Mouse (Mus musculus): Measurements from ENCODE around the gene Slc35f3. TPM values are rescaled to one million over a fixed set of nuclear protein-coding genes. Genes with fewer than 3 reads are reported as not detected.

Slc35f3 gene
- total RNA-seq, 1 experiment from 2014 or later = not detected

DNA sequence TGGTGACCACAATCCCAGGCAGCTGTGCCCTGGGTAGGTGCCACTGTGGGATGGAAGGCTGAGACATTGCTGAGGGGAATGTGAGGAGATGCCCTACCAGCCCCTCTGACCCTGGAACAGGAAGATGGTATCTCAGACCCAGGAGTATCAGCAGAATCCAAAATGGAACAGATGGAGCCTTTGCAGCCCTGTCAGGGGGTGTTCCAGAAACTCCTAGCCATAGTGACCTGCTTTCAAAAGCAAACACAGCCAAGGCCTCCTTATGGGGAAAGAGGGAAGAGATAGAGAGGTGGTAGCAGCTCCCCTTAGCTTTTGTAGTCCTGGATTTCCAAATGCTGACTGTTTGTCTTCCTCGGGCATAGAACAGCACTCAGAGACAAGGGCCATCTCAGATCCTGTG, 27.8 kb downstream of the Slc35f3 start:
- ATAC-seq (replicated peaks; ENCODE audit: insufficient number of reproducible peaks, low FRiP score, low TSS enrichment, poor library complexity, severe bottlenecking) = no peak

DNA sequence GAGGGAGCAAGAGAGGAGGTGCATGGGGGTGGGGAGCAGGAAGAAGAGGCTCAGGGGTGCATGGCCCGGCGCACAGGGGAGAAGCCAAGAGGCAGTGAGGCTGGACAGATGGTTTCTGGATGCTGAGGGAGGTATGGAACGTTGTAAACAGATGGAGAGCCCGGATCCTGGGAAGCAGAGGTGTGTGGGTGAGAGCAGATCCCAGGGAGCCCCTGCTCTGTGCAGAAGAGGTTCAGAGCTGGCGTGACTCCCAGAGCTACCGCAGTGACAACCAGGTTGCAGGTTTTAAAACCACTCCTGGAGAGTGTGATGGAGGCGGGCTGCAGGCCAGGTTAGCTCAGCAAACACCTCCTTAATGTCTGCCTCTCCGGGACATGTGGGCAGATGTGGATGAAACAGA, 28.4 kb downstream of the Slc35f3 start:
- ATAC-seq (replicated peaks; ENCODE audit: insufficient number of reproducible peaks, low FRiP score, low TSS enrichment, poor library complexity, severe bottlenecking) = no peak

GRCm38 (mm10) chr8:126327786-126328185, 29.4 kb downstream of the Slc35f3 start:
- no peak for ATAC-seq (replicated peaks; ENCODE audit: insufficient number of reproducible peaks, low FRiP score, low TSS enrichment, poor library complexity, severe bottlenecking)

GRCm38 (mm10) chr8:126338864-126339263, 40.5 kb downstream of the Slc35f3 start:
- no peak for ATAC-seq (replicated peaks; ENCODE audit: insufficient number of reproducible peaks, low FRiP score, low TSS enrichment, poor library complexity, severe bottlenecking)

DNA sequence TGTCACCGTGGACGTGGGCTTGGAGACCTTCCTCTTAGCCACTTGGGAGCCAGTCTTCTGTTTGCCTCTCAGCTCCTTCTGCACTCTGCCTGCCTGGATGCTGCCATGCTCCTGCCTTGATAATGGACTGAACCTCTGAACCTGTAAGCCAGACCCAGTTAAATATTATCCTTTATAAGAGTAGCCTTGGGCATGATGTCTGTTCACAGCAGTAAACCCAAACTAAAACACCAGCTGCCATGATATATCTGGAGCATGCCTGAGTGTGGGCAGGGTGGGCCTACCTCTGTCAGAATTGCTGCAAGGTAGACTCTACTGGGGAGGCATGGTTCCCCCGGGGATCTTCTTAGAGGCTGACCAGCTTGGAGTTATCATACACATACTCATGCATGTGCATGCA, 41.0 kb downstream of the Slc35f3 start:
- ATAC-seq (replicated peaks; ENCODE audit: insufficient number of reproducible peaks, low FRiP score, low TSS enrichment, poor library complexity, severe bottlenecking) = no peak

GRCm38 (mm10) chr8:126341200-126341599, 42.8 kb downstream of the Slc35f3 start:
- no peak for ATAC-seq (replicated peaks; ENCODE audit: insufficient number of reproducible peaks, low FRiP score, low TSS enrichment, poor library complexity, severe bottlenecking)

GRCm38 (mm10) chr8:126343427-126343826, 45.1 kb downstream of the Slc35f3 start:
- ATAC-seq (replicated peaks; ENCODE audit: insufficient number of reproducible peaks, low FRiP score, low TSS enrichment, poor library complexity, severe bottlenecking) = no peak

GRCm38 (mm10) chr8:126345100-126345499, 46.7 kb downstream of the Slc35f3 start:
- no peak for ATAC-seq (replicated peaks; ENCODE audit: insufficient number of reproducible peaks, low FRiP score, low TSS enrichment, poor library complexity, severe bottlenecking)

DNA sequence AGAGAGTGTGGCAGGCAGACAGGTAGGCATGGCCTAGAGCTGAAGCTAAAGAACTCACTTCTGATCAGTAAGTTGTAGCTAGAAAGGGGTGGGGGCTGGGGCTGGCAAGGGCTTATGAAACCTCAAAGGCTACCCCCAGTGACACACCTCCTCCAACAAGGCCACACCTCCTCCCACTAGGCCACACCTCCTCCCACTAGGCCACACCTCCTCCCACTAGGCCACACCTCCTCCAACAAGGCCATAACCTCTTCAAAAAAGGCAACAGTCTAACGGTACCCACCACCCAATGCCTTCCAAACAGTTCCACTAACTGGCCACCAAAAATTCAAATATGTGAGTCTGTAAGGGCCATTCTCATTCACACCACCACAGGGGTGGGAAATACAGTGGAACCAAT, 54.9 kb downstream of the Slc35f3 start:
- no peak for ATAC-seq (replicated peaks; ENCODE audit: insufficient number of reproducible peaks, low FRiP score, low TSS enrichment, poor library complexity, severe bottlenecking)

DNA sequence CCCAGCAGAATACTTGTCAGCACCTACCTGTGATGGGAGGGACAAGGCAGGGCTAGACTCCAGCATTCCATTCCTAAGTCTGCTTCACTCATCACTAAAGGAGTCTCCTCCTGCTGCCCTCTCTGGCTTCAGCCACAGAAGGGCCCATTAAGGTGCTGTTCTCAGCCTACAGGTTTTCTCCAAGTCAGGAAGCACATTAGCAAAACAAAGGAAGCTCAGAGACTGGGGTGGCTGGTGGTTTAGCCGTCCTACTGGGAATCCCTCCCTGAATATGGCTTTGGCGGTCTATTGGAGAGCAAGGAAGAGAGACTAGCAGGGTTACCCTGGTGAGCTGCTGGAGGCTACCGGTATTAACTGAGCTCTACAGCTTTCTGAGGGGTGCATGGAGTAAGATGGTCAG, 59.6 kb downstream of the Slc35f3 start:
- ATAC-seq (replicated peaks; ENCODE audit: insufficient number of reproducible peaks, low FRiP score, low TSS enrichment, poor library complexity, severe bottlenecking) = no peak

- ATAC-seq (replicated peaks; ENCODE audit: insufficient number of reproducible peaks, low FRiP score, low TSS enrichment, poor library complexity, severe bottlenecking) = no peak
Measured at GRCm38 (mm10) chr8:126359296-126359695, 60.9 kb downstream of the Slc35f3 start.

- no peak for ATAC-seq (replicated peaks; ENCODE audit: insufficient number of reproducible peaks, low FRiP score, low TSS enrichment, poor library complexity, severe bottlenecking)
Measured at GRCm38 (mm10) chr8:126360106-126360505, 61.7 kb downstream of the Slc35f3 start.

GRCm38 (mm10) chr8:126360701-126361100, 62.3 kb downstream of the Slc35f3 start:
- no peak for ATAC-seq (replicated peaks; ENCODE audit: insufficient number of reproducible peaks, low FRiP score, low TSS enrichment, poor library complexity, severe bottlenecking)

GRCm38 (mm10) chr8:126366251-126366650, 67.9 kb downstream of the Slc35f3 start:
- no peak for ATAC-seq (replicated peaks; ENCODE audit: insufficient number of reproducible peaks, low FRiP score, low TSS enrichment, poor library complexity, severe bottlenecking)

GRCm38 (mm10) chr8:126368349-126369054, 70.1 kb downstream of the Slc35f3 start:
- ATAC-seq (replicated peaks; ENCODE audit: insufficient number of reproducible peaks, low FRiP score, low TSS enrichment, poor library complexity, severe bottlenecking) = no peak

DNA sequence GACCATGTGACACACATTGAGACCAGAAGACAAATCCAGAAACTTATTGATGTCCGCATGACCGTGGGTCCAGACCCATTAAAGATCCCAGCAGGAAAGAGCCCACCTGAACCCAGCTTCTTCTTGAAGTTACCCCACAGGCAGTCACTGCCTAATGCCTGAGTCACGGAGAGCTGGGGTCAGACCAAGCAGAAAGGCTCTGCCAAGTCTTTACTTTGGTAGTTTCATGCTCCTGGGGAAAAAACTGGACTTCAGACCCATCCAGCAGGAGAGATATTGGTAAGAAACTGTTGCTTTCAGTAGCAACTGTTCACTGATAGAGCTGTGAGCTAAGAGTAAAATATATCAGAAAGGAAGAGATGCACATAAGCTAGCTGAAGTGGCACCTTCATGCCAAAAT, 73.5 kb downstream of the Slc35f3 start:
- ATAC-seq (replicated peaks; ENCODE audit: insufficient number of reproducible peaks, low FRiP score, low TSS enrichment, poor library complexity, severe bottlenecking) = no peak

DNA sequence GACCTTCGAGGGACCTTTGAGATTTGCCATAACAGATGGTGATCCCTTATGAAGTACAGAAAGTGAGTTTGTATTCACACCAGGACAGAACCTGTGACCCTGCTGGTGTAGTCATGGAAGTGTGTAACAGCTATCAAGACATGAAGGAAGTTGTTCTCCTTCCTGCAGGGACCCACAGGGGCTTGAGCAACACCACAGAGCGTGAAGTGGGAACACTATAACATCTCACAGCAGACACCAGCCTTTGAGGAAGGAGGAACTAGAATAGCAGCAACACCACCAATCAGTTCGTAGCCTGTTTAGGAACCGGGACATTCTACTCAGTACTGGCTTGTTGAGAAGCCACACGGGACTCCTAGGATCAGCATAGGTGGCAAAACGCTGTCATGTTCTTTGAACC, 81.2 kb downstream of the Slc35f3 start:
- no peak for ATAC-seq (replicated peaks; ENCODE audit: insufficient number of reproducible peaks, low FRiP score, low TSS enrichment, poor library complexity, severe bottlenecking)

DNA sequence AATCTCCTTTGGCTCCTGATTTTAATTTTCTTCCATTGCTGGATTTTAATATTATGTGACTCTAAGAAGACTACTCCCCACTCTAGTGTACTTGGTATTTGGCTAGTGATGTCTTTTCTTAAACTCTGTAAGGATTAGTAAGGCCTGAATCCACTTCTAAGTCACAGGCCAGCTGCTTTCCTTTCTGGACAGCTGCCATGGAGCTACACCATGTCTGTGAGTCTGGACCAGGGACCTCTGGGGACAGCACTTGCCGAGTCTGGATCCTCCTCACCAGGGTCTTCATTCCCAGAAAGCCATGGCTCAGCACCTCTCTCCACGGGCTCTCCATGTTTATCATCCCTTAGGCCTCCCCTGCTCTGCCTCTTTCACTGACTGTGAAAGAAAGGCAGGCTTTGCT, 81.8 kb downstream of the Slc35f3 start:
- no peak for ATAC-seq (replicated peaks; ENCODE audit: insufficient number of reproducible peaks, low FRiP score, low TSS enrichment, poor library complexity, severe bottlenecking)

DNA sequence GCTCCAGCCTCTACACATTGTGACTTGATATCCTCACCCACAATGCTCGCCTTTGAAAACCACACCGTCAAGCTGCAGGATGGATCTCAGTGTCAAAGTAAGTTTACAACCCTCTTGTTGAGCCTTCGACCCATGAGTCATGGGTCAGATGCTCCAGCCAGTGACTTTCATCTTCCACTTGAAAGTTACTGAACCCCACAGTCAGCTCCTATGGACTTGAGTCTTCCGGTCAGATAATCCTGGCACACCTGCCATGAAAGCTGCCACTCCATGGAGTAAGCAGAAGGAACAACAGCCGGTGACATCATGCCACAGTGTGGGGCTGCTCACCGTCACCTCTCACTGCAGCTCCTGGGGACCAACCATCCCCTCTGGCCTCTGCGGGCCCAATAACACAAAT, 82.9 kb downstream of the Slc35f3 start:
- no peak for ATAC-seq (replicated peaks; ENCODE audit: insufficient number of reproducible peaks, low FRiP score, low TSS enrichment, poor library complexity, severe bottlenecking)

- ATAC-seq (replicated peaks; ENCODE audit: insufficient number of reproducible peaks, low FRiP score, low TSS enrichment, poor library complexity, severe bottlenecking) = no peak
Measured at GRCm38 (mm10) chr8:126382216-126382615, 83.9 kb downstream of the Slc35f3 start.

DNA sequence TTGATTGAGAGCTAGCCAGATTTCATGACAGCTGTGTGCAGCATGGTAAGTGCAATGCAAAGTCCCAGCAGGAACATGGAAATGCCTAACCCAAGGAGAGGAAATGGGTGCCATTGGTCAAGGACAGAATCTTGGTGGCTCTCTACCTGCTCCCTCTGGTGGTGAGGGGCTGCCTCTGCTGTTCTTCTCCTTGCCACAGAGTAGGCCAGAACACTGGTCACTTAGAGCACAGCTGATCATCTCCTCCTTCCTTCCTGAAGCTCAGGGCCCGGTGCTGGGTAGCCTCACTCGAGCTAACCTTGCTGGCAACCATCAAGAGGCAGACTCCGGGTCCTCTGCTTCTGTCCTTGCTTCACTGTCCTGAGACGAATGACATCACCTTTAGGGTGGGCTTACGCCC, 84.4 kb downstream of the Slc35f3 start:
- ATAC-seq (replicated peaks; ENCODE audit: insufficient number of reproducible peaks, low FRiP score, low TSS enrichment, poor library complexity, severe bottlenecking) = no peak
